Mouse (Mus musculus) MEL (cell line): Measurements from ENCODE around the gene Gm20605.

Experiments used
- CTCF ChIP-seq, 3 experiments: IDR thresholded peaks in 2 of 3; conservative IDR thresholded peaks in 1 of 3; 2 replicates each; pipeline ENCODE4 v1.5.1; 2011 to 2012; ENCODE audit warnings: low read length in 3 of 3, low read depth in 2 of 3, mild to moderate bottlenecking in 2 of 3, improper control_type of control experiment in 1 of 3, inconsistent platforms in 1 of 3, mixed read lengths in 1 of 3, moderate library complexity in 1 of 3; ENCODE audit not compliant: control insufficient read depth in 1 of 3, insufficient read depth in 1 of 3, poor library complexity in 1 of 3, severe bottlenecking in 1 of 3
- E2F4 ChIP-seq: IDR thresholded peaks from 2 replicates; pipeline ENCODE4 v1.6.1; 2011; ENCODE audit warnings: low read depth, low read length, improper control_type of control experiment, borderline replicate concordance
- EP300 ChIP-seq, 2 experiments: IDR thresholded peaks; 2 replicates each; pipeline ENCODE4 v1.6.1; 2011; ENCODE audit warnings: improper control_type of control experiment in 2 of 2, low read length in 2 of 2, low read depth in 1 of 2, mild to moderate bottlenecking in 1 of 2
- MAX ChIP-seq: IDR thresholded peaks from 2 replicates; pipeline ENCODE4 v1.6.1; 2011; ENCODE audit warnings: low read length, improper control_type of control experiment
- POLR2AphosphoS2 ChIP-seq: IDR thresholded peaks from 2 replicates; pipeline ENCODE4 v1.6.1; 2011; ENCODE audit warnings: low read length, improper control_type of control experiment
- USF1 ChIP-seq: IDR thresholded peaks from 2 replicates; pipeline ENCODE4 v1.6.1; 2014; ENCODE audit warnings: low read depth, mild to moderate bottlenecking, inconsistent platforms, low read length, improper control_type of control experiment, moderate library complexity
- USF2 ChIP-seq, 2 experiments: IDR thresholded peaks; 2 replicates each; pipeline ENCODE4 v1.6.1; 2011 to 2012; ENCODE audit warnings: improper control_type of control experiment in 2 of 2, low read length in 2 of 2, borderline replicate concordance in 1 of 2, inconsistent platforms in 1 of 2, low read depth in 1 of 2, mild to moderate bottlenecking in 1 of 2; ENCODE audit not compliant: insufficient read depth in 1 of 2
- ZC3H11A ChIP-seq: IDR thresholded peaks from 2 replicates; pipeline ENCODE4 v1.6.1; 2012; ENCODE audit warnings: low read depth, mild to moderate bottlenecking, inconsistent platforms, low read length, improper control_type of control experiment

GRCm38 (mm10) chr5:137677859-137678258, 48.9 kb downstream of the Gm20605 start:
- TF ChIP-seq CTCF (IDR thresholded peaks at IDR 0.05 in 2 of 3, conservative IDR thresholded peaks at IDR 0.05 in 1 of 3; ENCODE audit: control insufficient read depth in 1 of 3, insufficient read depth in 1 of 3, low read depth in 2 of 3, low read length in 3 of 3, poor library complexity in 1 of 3, severe bottlenecking in 1 of 3) (no peak), POLR2AphosphoS2 (no peak), USF2 (IDR thresholded peaks at IDR 0.05; ENCODE audit: borderline replicate concordance in 1 of 2, insufficient read depth in 1 of 2, low read depth in 1 of 2, low read length in 2 of 2) (no peak), ZC3H11A (no peak), EP300 (IDR thresholded peaks at IDR 0.05; ENCODE audit: low read depth in 1 of 2, low read length in 2 of 2) (no peak), E2F4 (no peak), MAX (no peak), USF1 (no peak)
